Mouse (Mus musculus): Measurements from ENCODE around the gene Ccdc47. TPM values are rescaled to one million over a fixed set of nuclear protein-coding genes. Genes with fewer than 3 reads are reported as not detected.

Ccdc47 gene
- 79.2 and 85.9 TPM in 2 replicates for polyA plus RNA-seq (2016; fragmentation: Nextera tagmentation; extraction: Ambion mirVana)

GRCm38 (mm10) chr11:106215927-106216729 is at the start of gene Ccdc47:
TSS of gene Ccdc47 (minus strand) at chr11:106216344.
- Histone ChIP-seq H3K4me1 (peaks cover 26% of the 10 kb centered on the region), H3K9me3 (no peaks in the 10 kb centered on the region), H3K36me3 (peaks cover 24% of the 10 kb centered on the region), H3K9ac (replicated peaks) (peak within 1 kb of the TSS; percentile 90), H3K4me3 (peak within 1 kb of the TSS; percentile 90), H3K27me3 (no peaks in the 10 kb centered on the region), H3K4me2 (replicated peaks) (peak within 1 kb of the TSS; percentile 63), H3K27ac (replicated peaks) (peak within 1 kb of the TSS; percentile 96)
- ATAC-seq (ENCODE audit: low FRiP score, low read depth): peak; percentile 98
- WGBS: under 1% methylated on average over 46 of the region's 46 CpGs

- Histone ChIP-seq H3K36me3 (peaks cover 69% of the 10 kb centered on the region), H3K9me3 (no peaks in the 10 kb centered on the region), H3K27ac (replicated peaks) (no peak overlapping the region), H3K4me2 (replicated peaks) (no peak overlapping the region), H3K9ac (replicated peaks) (no peak overlapping the region), H3K4me3 (no peak overlapping the region), H3K4me1 (peaks cover 22% of the 10 kb centered on the region), H3K27me3 (no peaks in the 10 kb centered on the region)
- 94% methylated on average over 4 of the region's 4 CpGs for WGBS
- ATAC-seq (ENCODE audit: low FRiP score, low read depth): no peak
Observed at GRCm38 (mm10) chr11:106265570-106265969, 49.4 kb upstream of the Ccdc47 start.

- H3K36me3 ChIP-seq: peaks cover 70% of the 10 kb centered on the region
- no peak overlapping the region for H3K4me3 ChIP-seq
- H3K9me3 ChIP-seq: no peaks in the 10 kb centered on the region
- H3K9ac ChIP-seq (replicated peaks): no peak overlapping the region
- no peak for ATAC-seq (ENCODE audit: low FRiP score, low read depth)
- H3K4me2 ChIP-seq (replicated peaks): no peak overlapping the region
- no peak overlapping the region for H3K27ac ChIP-seq (replicated peaks)
- WGBS: 93% methylated on average over 15 of the region's 15 CpGs
- H3K4me1 ChIP-seq: peaks cover 16% of the 10 kb centered on the region
- no peaks in the 10 kb centered on the region for H3K27me3 ChIP-seq
Observed at GRCm38 (mm10) chr11:106264988-106265387, 48.8 kb upstream of the Ccdc47 start.

- H3K4me1 ChIP-seq: peaks cover 13% of the 10 kb centered on the region
- H3K9me3 ChIP-seq: no peaks in the 10 kb centered on the region
- WGBS: 92% methylated on average over 9 of the region's 9 CpGs
- no peak for ATAC-seq (ENCODE audit: low FRiP score, low read depth)
- H3K36me3 ChIP-seq: peaks cover 75% of the 10 kb centered on the region
- H3K27me3 ChIP-seq: no peaks in the 10 kb centered on the region
- no peak overlapping the region for H3K4me3 ChIP-seq
- H3K27ac ChIP-seq (replicated peaks): no peak overlapping the region
- no peak overlapping the region for H3K9ac ChIP-seq (replicated peaks)
- H3K4me2 ChIP-seq (replicated peaks): no peak overlapping the region
Observed at GRCm38 (mm10) chr11:106263963-106264362, 47.8 kb upstream of the Ccdc47 start.

- no peak overlapping the region for H3K4me3 ChIP-seq
- no peaks in the 10 kb centered on the region for H3K9me3 ChIP-seq
- 88% methylated on average over 14 of the region's 14 CpGs for WGBS
- peaks cover 77% of the 10 kb centered on the region for H3K36me3 ChIP-seq
- no peaks in the 10 kb centered on the region for H3K27me3 ChIP-seq
- peaks cover 12% of the 10 kb centered on the region for H3K4me1 ChIP-seq
- H3K27ac ChIP-seq (replicated peaks): no peak overlapping the region
- H3K4me2 ChIP-seq (replicated peaks): no peak overlapping the region
- no peak for ATAC-seq (ENCODE audit: low FRiP score, low read depth)
- H3K9ac ChIP-seq (replicated peaks): no peak overlapping the region
Observed at GRCm38 (mm10) chr11:106260826-106261450, 44.8 kb upstream of the Ccdc47 start.

- whole genome bisulfite sequencing: 80% methylated on average over 5 of the region's 5 CpGs
- H3K4me3 ChIP-seq: peak overlapping the region; percentile 86
- no peak overlapping the region for H3K27ac ChIP-seq (replicated peaks)
- H3K36me3 ChIP-seq: peaks cover 58% of the 10 kb centered on the region
- no peak for ATAC-seq (ENCODE audit: low FRiP score, low read depth)
- H3K9me3 ChIP-seq: no peaks in the 10 kb centered on the region
- H3K4me2 ChIP-seq (replicated peaks): peak overlapping the region; percentile 81
- no peaks in the 10 kb centered on the region for H3K27me3 ChIP-seq
- H3K9ac ChIP-seq (replicated peaks): peak overlapping the region; percentile 89
- peaks cover 22% of the 10 kb centered on the region for H3K4me1 ChIP-seq
Observed at GRCm38 (mm10) chr11:106256775-106257174, 40.6 kb upstream of the Ccdc47 start.

- Histone ChIP-seq H3K4me3 (peak within 1 kb of the TSS; percentile 86), H3K27ac (replicated peaks) (peak within 1 kb of the TSS; percentile 77), H3K4me1 (peaks cover 22% of the 10 kb centered on the region), H3K9me3 (no peaks in the 10 kb centered on the region), H3K27me3 (no peaks in the 10 kb centered on the region), H3K4me2 (replicated peaks) (peak within 1 kb of the TSS; percentile 81), H3K9ac (replicated peaks) (peak within 1 kb of the TSS; percentile 89), H3K36me3 (peaks cover 58% of the 10 kb centered on the region)
- ATAC-seq (ENCODE audit: low FRiP score, low read depth): peak; percentile 95
- under 1% methylated on average over 42 of the region's 42 CpGs for WGBS
Observed at GRCm38 (mm10) chr11:106255685-106256451, 39.7 kb upstream of the Ccdc47 start, which contains the start of the genes Ftsj3 and Psmc5. TSS of gene Ftsj3 (minus strand) at chr11:106256079. TSS of gene Psmc5 (plus strand) at chr11:106256154.

GRCm38 (mm10) chr11:106255174-106255573 is 39.0 kb upstream of the Ccdc47 start:
- no peak overlapping the region for H3K27ac ChIP-seq (replicated peaks)
- no peak for ATAC-seq (ENCODE audit: low FRiP score, low read depth)

GRCm38 (mm10) chr11:106254767-106255166 is 38.6 kb upstream of the Ccdc47 start:
- Histone ChIP-seq H3K4me3 (peak overlapping the region; percentile 86), H3K27me3 (no peaks in the 10 kb centered on the region), H3K27ac (replicated peaks) (no peak overlapping the region), H3K4me2 (replicated peaks) (peak overlapping the region; percentile 81), H3K9me3 (no peaks in the 10 kb centered on the region), H3K36me3 (peaks cover 65% of the 10 kb centered on the region), H3K9ac (replicated peaks) (peak overlapping the region; percentile 60), H3K4me1 (peaks cover 22% of the 10 kb centered on the region)
- WGBS: 16% methylated on average over 2 of the region's 2 CpGs
- ATAC-seq (ENCODE audit: low FRiP score, low read depth): no peak

More at GRCm38 (mm10) chr11:106255174-106255573, 39.0 kb upstream of the Ccdc47 start:
- Histone ChIP-seq H3K9me3 (no peaks in the 10 kb centered on the region), H3K27me3 (no peaks in the 10 kb centered on the region), H3K36me3 (peaks cover 61% of the 10 kb centered on the region), H3K9ac (replicated peaks) (peak overlapping the region; percentile 60), H3K4me2 (replicated peaks) (peak overlapping the region; percentile 81), H3K4me3 (peak overlapping the region; percentile 86), H3K4me1 (peaks cover 22% of the 10 kb centered on the region)
- 4% methylated on average over 22 of the region's 22 CpGs for WGBS

GRCm38 (mm10) chr11:106249326-106249725 is 33.2 kb upstream of the Ccdc47 start:
- Histone ChIP-seq H3K27me3 (no peaks in the 10 kb centered on the region), H3K36me3 (peaks cover 97% of the 10 kb centered on the region), H3K4me2 (replicated peaks) (no peak overlapping the region), H3K27ac (replicated peaks) (no peak overlapping the region), H3K9me3 (peaks cover 5% of the 10 kb centered on the region), H3K4me1 (0 out of 2 replicates have a peak, but pooled peaks cover under 1% of the 10 kb centered on the region), H3K9ac (replicated peaks) (no peak overlapping the region), H3K4me3 (no peak overlapping the region)
- no peak for ATAC-seq (ENCODE audit: low FRiP score, low read depth)
- 92% methylated on average over 7 of the region's 7 CpGs for WGBS

- peaks cover 5% of the 10 kb centered on the region for H3K9me3 ChIP-seq
- H3K4me2 ChIP-seq (replicated peaks): no peak overlapping the region
- no peaks in the 10 kb centered on the region for H3K4me1 ChIP-seq
- no peak overlapping the region for H3K4me3 ChIP-seq
- peaks cover 99% of the 10 kb centered on the region for H3K36me3 ChIP-seq
- no peak for ATAC-seq (ENCODE audit: low FRiP score, low read depth)
- H3K27ac ChIP-seq (replicated peaks): no peak overlapping the region
- no peaks in the 10 kb centered on the region for H3K27me3 ChIP-seq
- no peak overlapping the region for H3K9ac ChIP-seq (replicated peaks)
- WGBS: 94% methylated on average over 1 of the region's 1 CpGs
Observed at GRCm38 (mm10) chr11:106246834-106247233, 30.7 kb upstream of the Ccdc47 start.

Measured in midbrain, embryonic 12.5 days (tissue).